Mouse (Mus musculus): Measurements from ENCODE around the gene Cnst. TPM values are rescaled to one million over a fixed set of nuclear protein-coding genes. Genes with fewer than 3 reads are reported as not detected.

Gene Cnst
- polyA plus RNA-seq, 1 experiment from 2014 or later: 33.5 TPM

DNA sequence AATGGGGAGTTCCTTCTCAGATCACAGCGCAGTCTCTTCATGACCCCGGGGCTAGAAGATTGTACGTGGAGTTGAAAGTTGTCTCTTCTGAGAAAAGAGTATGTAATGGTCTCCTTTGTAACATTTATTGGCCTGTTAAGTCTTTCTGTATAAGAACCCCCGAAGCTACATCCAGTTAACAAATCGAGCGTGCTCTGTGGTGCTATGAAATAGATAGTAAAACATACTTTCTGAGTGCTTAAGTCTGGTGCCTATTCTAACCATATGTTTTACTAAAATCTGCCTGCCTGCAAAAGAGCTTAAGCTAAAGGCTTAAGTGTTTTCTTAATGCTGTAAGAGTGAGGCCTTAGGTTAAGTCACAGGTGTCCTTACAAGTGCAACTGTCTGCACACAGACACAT is 66.2 kb downstream of the Cnst start:
- Histone ChIP-seq H3K9me3 (ENCODE audit: control insufficient read depth, low read length) (no peaks in the 10 kb centered on the region), H3K36me3 (ENCODE audit: control insufficient read depth, insufficient read depth, low read length) (no peaks in the 10 kb centered on the region), H3K27me3 (ENCODE audit: control insufficient read depth, insufficient read depth, low read length) (no peaks in the 10 kb centered on the region), H3K4me2 (ENCODE audit: low read depth) (no peak overlapping the region), H3K27ac (ENCODE audit: low read depth, low read length) (no peak overlapping the region), H3K4me3 (ENCODE audit: low read depth, low read length) (no peak overlapping the region), H3K4me1 (ENCODE audit: control insufficient read depth, insufficient read depth, low read length) (no peaks in the 10 kb centered on the region), H3K9ac (ENCODE audit: low read length) (no peak overlapping the region)
- ATAC-seq (ENCODE audit: insufficient read depth, low FRiP score, low TSS enrichment) (no peak), DNase-seq (ENCODE audit: low spot score) (no peak)
- WGBS: 79% methylated on average over 6 of the region's 6 CpGs

DNA sequence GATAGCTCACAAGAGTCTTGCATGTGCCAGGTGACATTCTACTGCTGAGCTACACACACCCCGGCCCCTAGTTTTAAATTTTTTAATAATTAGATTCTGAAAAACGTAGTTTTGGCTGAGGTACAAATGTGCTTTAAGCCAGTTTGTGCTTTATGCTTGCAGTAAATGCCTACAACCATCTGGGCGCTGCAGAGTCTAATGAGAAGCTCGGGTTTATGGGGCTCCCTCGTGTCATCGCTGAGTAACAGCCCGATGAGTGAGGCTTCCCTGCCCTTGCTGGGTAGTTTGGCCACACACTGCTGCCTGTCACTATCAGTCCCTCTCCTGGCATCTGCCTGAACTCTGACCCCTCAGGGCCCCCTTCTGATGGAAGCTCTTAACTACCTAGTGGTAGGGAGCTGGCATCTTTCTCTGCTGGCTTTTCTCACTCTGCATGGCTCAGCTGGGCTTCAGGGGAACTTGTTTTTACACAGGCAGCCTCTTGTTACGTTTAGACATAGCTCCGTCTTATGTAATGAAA is 66.9 kb downstream of the Cnst start:
- Histone ChIP-seq H3K4me3 (ENCODE audit: low read depth, low read length) (no peak overlapping the region), H3K36me3 (ENCODE audit: control insufficient read depth, insufficient read depth, low read length) (no peaks in the 10 kb centered on the region), H3K9me3 (ENCODE audit: control insufficient read depth, low read length) (no peaks in the 10 kb centered on the region), H3K27ac (ENCODE audit: low read depth, low read length) (no peak overlapping the region), H3K27me3 (ENCODE audit: control insufficient read depth, insufficient read depth, low read length) (no peaks in the 10 kb centered on the region), H3K9ac (ENCODE audit: low read length) (no peak overlapping the region), H3K4me1 (ENCODE audit: control insufficient read depth, insufficient read depth, low read length) (no peaks in the 10 kb centered on the region), H3K4me2 (ENCODE audit: low read depth) (no peak overlapping the region)
- DNase-seq (ENCODE audit: low spot score): no peak
- ATAC-seq (ENCODE audit: insufficient read depth, low FRiP score, low TSS enrichment): no peak
- WGBS: 54% methylated on average over 9 of the region's 9 CpGs

DNA sequence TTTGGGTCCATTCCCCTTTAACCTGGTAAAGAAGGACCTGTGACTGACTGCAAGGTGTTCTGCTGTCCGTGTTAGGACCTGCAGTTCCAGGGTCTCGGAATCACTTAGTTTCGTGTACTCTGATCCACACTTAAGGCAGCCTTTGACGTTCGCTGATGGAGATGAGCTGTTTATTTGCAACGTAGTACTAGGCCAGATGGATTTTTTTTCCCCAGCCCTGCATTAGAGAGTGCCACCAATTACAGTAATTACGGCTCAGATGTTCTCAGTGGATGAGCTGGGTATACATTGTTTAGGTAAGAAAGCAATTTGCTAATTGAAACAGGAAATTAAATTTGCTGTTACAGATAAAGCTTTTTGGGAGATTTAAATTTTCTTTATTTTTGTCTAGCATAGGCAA is 71.3 kb downstream of the Cnst start:
- H3K27ac ChIP-seq (ENCODE audit: low read depth, low read length): no peak overlapping the region
- no peaks in the 10 kb centered on the region for H3K4me1 ChIP-seq (ENCODE audit: control insufficient read depth, insufficient read depth, low read length)
- no peak overlapping the region for H3K4me3 ChIP-seq (ENCODE audit: low read depth, low read length)
- H3K36me3 ChIP-seq (ENCODE audit: control insufficient read depth, insufficient read depth, low read length): no peaks in the 10 kb centered on the region
- H3K27me3 ChIP-seq (ENCODE audit: control insufficient read depth, insufficient read depth, low read length): no peaks in the 10 kb centered on the region
- H3K9me3 ChIP-seq (ENCODE audit: control insufficient read depth, low read length): no peaks in the 10 kb centered on the region
- H3K4me2 ChIP-seq (ENCODE audit: low read depth): no peak overlapping the region
- ATAC-seq (ENCODE audit: insufficient read depth, low FRiP score, low TSS enrichment): no peak
- WGBS: 87% methylated on average over 7 of the region's 7 CpGs
- DNase-seq (ENCODE audit: low spot score): no peak
- H3K9ac ChIP-seq (ENCODE audit: low read length): no peak overlapping the region

DNA sequence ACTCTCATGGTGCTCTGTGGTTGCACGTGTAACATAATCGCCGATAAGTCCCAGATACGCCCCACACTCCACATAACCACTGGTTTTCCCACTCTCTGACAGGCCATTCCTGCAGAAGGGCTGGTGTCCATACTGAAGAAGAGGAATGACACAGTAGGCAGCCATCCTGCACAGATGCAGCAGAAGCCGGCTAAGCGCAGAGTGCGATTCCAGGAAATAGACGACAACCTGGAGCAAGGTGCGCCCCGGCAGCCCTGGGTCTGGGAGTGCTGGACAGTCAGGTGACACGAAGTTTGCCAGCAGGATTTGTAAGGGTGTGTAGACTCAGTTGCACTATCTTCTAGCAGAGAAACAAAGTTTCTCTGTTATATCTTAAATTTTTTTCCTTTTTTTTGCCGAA is 76.5 kb downstream of the Cnst start:
- H3K36me3 ChIP-seq (ENCODE audit: control insufficient read depth, insufficient read depth, low read length): no peaks in the 10 kb centered on the region
- DNase-seq (ENCODE audit: low spot score): no peak
- no peaks in the 10 kb centered on the region for H3K9me3 ChIP-seq (ENCODE audit: control insufficient read depth, low read length)
- no peaks in the 10 kb centered on the region for H3K4me1 ChIP-seq (ENCODE audit: control insufficient read depth, insufficient read depth, low read length)
- no peaks in the 10 kb centered on the region for H3K27me3 ChIP-seq (ENCODE audit: control insufficient read depth, insufficient read depth, low read length)
- H3K9ac ChIP-seq (ENCODE audit: low read length): no peak overlapping the region
- no peak overlapping the region for H3K27ac ChIP-seq (ENCODE audit: low read depth, low read length)
- H3K4me3 ChIP-seq (ENCODE audit: low read depth, low read length): no peak overlapping the region
- no peak for ATAC-seq (ENCODE audit: insufficient read depth, low FRiP score, low TSS enrichment)
- H3K4me2 ChIP-seq (ENCODE audit: low read depth): no peak overlapping the region
- WGBS: 89% methylated on average over 12 of the region's 12 CpGs

DNA sequence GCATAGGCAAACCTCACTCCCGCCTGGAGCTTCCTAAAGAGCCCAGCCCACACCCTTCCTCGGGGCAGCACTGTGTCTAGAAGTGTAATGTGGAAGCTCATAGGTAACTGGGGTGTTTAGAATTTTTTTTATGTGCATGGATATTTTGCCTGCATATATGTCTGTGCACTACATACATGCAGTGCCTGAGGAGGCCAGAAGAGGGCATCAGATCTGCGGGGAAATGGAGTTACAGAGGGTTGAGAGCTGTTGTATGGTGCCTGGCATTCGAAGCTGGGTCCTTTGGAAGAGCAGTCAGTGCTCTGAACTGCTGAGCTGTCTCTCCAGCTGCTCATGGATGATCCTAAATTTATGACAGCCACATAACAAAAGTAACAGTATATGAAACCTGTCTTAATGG is 77.5 kb downstream of the Cnst start:
- Histone ChIP-seq H3K9me3 (ENCODE audit: control insufficient read depth, low read length) (no peaks in the 10 kb centered on the region), H3K4me2 (ENCODE audit: low read depth) (no peak overlapping the region), H3K27ac (ENCODE audit: low read depth, low read length) (no peak overlapping the region), H3K27me3 (ENCODE audit: control insufficient read depth, insufficient read depth, low read length) (no peaks in the 10 kb centered on the region), H3K4me3 (ENCODE audit: low read depth, low read length) (no peak overlapping the region), H3K4me1 (ENCODE audit: control insufficient read depth, insufficient read depth, low read length) (no peaks in the 10 kb centered on the region), H3K9ac (ENCODE audit: low read length) (no peak overlapping the region), H3K36me3 (ENCODE audit: control insufficient read depth, insufficient read depth, low read length) (no peaks in the 10 kb centered on the region)
- ATAC-seq (ENCODE audit: insufficient read depth, low FRiP score, low TSS enrichment) (no peak), DNase-seq (ENCODE audit: low spot score) (peak; percentile 27)
- 64% methylated on average over 4 of the region's 4 CpGs for whole genome bisulfite sequencing

DNA sequence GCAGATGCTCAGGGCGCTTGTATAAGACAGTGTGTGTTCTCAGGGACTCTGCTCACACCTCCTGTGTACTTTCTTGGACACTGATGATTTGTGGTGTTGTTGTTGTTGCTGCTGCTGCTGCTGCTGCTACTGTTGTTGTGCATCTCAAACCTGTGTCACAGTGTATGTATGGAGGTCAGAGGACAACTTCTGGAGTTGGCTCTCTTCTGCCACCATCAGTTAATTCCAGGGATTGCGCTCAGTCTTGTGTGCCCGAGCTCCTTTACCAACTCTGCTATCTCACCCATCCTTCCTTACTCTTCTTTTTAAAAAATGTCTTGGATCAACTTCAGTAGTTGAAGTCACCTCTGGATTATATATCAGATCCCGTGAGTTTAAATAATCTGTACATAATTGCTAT is 78.2 kb downstream of the Cnst start:
- 71% methylated on average over 4 of the region's 4 CpGs for WGBS
- H3K36me3 ChIP-seq (ENCODE audit: control insufficient read depth, insufficient read depth, low read length): no peaks in the 10 kb centered on the region
- no peaks in the 10 kb centered on the region for H3K27me3 ChIP-seq (ENCODE audit: control insufficient read depth, insufficient read depth, low read length)
- no peak overlapping the region for H3K9ac ChIP-seq (ENCODE audit: low read length)
- ATAC-seq (ENCODE audit: insufficient read depth, low FRiP score, low TSS enrichment) (no peak), DNase-seq (ENCODE audit: low spot score) (peak; percentile 64)
- H3K4me1 ChIP-seq (ENCODE audit: control insufficient read depth, insufficient read depth, low read length): no peaks in the 10 kb centered on the region
- no peaks in the 10 kb centered on the region for H3K9me3 ChIP-seq (ENCODE audit: control insufficient read depth, low read length)
- H3K4me2 ChIP-seq (ENCODE audit: low read depth): no peak overlapping the region
- H3K27ac ChIP-seq (ENCODE audit: low read depth, low read length): no peak overlapping the region
- no peak overlapping the region for H3K4me3 ChIP-seq (ENCODE audit: low read depth, low read length)

DNA sequence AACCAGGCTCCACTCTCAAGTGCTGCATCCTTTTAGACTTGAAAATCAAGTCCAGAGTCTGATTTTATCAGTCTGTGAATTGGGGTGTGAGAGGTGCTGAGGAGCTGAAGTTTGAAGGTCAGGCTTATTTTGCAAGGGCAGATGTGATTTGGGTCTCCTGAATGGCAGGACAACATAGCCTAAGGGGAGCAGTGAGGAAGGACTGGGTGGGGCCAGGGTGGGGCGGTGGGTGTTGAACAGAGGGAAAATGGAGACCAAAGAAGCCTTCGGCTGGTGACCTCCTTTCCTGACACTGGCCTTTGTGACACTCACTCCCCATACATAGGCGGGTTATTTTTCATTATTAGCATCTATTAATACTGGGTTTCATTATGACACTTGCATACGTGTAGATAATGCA is 81.7 kb downstream of the Cnst start:
- WGBS: 95% methylated on average over 4 of the region's 4 CpGs
- no peak for DNase-seq (ENCODE audit: low spot score)
- H3K9ac ChIP-seq (ENCODE audit: low read length): no peak overlapping the region

DNA sequence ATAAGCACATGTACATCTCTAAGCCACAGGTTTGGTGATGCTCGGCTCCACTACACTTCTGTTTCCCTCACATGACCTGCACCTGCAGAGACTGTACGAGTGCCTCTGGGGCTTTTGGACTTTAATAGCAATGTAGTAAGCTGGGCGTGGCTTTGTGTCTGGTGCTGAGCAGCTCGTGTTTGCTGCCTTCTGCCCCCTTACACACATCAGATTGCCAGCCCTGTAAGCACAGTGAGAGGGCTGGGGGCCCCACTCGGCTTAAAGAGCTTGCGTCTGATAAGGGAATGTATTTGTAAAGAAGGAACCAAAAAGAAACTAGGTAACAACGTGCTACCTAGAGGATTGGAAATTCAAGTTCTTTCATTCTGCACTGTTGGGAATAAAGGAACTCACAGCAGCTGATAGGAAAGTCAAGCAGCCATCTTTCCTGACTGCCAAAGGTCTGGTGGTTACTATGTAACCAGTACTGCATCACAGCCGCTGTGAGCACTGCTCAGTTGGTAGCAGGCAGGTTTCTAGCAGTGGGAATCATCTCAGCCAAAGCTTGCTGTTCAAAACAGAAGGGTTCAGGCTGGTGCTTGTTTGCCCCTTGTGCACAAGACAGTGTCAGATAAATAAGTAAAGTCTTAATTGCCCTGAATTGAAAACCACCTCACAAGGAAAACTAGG is 82.4 kb downstream of the Cnst start:
- H3K27ac ChIP-seq (ENCODE audit: low read depth, low read length): no peak overlapping the region
- no peak for ATAC-seq (ENCODE audit: insufficient read depth, low FRiP score, low TSS enrichment)
- H3K4me3 ChIP-seq (ENCODE audit: low read depth, low read length): no peak overlapping the region
- no peaks in the 10 kb centered on the region for H3K27me3 ChIP-seq (ENCODE audit: control insufficient read depth, insufficient read depth, low read length)
- no peaks in the 10 kb centered on the region for H3K9me3 ChIP-seq (ENCODE audit: control insufficient read depth, low read length)
- no peak overlapping the region for H3K4me2 ChIP-seq (ENCODE audit: low read depth)
- WGBS: 70% methylated on average over 8 of the region's 8 CpGs
- no peaks in the 10 kb centered on the region for H3K4me1 ChIP-seq (ENCODE audit: control insufficient read depth, insufficient read depth, low read length)
- no peak overlapping the region for H3K9ac ChIP-seq (ENCODE audit: low read length)
- no peak for DNase-seq (ENCODE audit: low spot score)
- H3K36me3 ChIP-seq (ENCODE audit: control insufficient read depth, insufficient read depth, low read length): no peaks in the 10 kb centered on the region

More for the DNA sequence above, 81.7 kb downstream of the Cnst start:
- H3K4me1 ChIP-seq (ENCODE audit: control insufficient read depth, insufficient read depth, low read length): no peaks in the 10 kb centered on the region
- H3K27ac ChIP-seq (ENCODE audit: low read depth, low read length): no peak overlapping the region
- no peak for ATAC-seq (ENCODE audit: insufficient read depth, low FRiP score, low TSS enrichment)
- no peak overlapping the region for H3K4me3 ChIP-seq (ENCODE audit: low read depth, low read length)
- H3K36me3 ChIP-seq (ENCODE audit: control insufficient read depth, insufficient read depth, low read length): no peaks in the 10 kb centered on the region
- no peaks in the 10 kb centered on the region for H3K27me3 ChIP-seq (ENCODE audit: control insufficient read depth, insufficient read depth, low read length)
- H3K9me3 ChIP-seq (ENCODE audit: control insufficient read depth, low read length): no peaks in the 10 kb centered on the region
- no peak overlapping the region for H3K4me2 ChIP-seq (ENCODE audit: low read depth)

DNA sequence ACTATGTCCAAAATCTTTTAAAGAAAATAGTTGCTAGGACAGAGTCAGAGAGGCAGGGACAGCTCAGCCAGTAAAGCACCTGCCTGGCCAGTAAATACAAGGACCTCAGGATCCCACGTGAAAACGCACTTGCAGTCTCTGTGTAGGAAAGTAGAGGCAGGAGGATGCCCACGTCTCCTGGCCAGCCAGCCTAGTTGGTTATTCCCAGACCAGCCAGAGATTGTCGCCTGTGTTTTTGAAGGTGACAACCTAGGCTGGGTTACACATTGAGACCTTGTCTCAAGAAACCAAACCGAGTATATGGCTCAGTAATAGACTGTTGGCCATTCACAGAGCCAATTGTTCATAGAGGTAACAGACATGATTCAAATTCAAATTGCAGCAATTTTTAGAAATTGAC is 83.1 kb downstream of the Cnst start:
- no peak for ATAC-seq (ENCODE audit: insufficient read depth, low FRiP score, low TSS enrichment)
- H3K9ac ChIP-seq (ENCODE audit: low read length): no peak overlapping the region
- H3K4me1 ChIP-seq (ENCODE audit: control insufficient read depth, insufficient read depth, low read length): no peaks in the 10 kb centered on the region
- H3K36me3 ChIP-seq (ENCODE audit: control insufficient read depth, insufficient read depth, low read length): no peaks in the 10 kb centered on the region
- no peaks in the 10 kb centered on the region for H3K9me3 ChIP-seq (ENCODE audit: control insufficient read depth, low read length)
- no peak overlapping the region for H3K27ac ChIP-seq (ENCODE audit: low read depth, low read length)
- no peak overlapping the region for H3K4me3 ChIP-seq (ENCODE audit: low read depth, low read length)
- 84% methylated on average over 5 of the region's 5 CpGs for WGBS
- DNase-seq (ENCODE audit: low spot score): no peak
- H3K4me2 ChIP-seq (ENCODE audit: low read depth): no peak overlapping the region
- H3K27me3 ChIP-seq (ENCODE audit: control insufficient read depth, insufficient read depth, low read length): no peaks in the 10 kb centered on the region
